In genomic region chr1:151250109-151250508, GRCm38 (mm10) we compare ENCODE assay signal across 25 mouse cellular contexts. TPM values are rescaled to one million over a fixed set of nuclear protein-coding genes. Genes with fewer than 3 reads are reported as not detected.
DNase-seq lines count a peak whose midpoint lies in the region; ATAC-seq and TF ChIP-seq lines count a peak whose summit lies in the region.
"Had no signal": no experiment of that assay in that cellular context is flagged by ENCODE, and none has a peak within 500 bp of the region (broad histone marks: within the 10 kb centered on the region; RNA-seq: fewer than 3 reads in every experiment).

No protein-coding gene starts in this region.

- DNase-seq in heart, adult 2 months, result no peak
- no peak for DNase-seq in lung, adult 2 months
- DNase-seq in lung, postnatal 25 days (ENCODE audit: low spot score), result no peak
- DNase-seq: cerebellum, adult 11 months; right cerebral cortex, postnatal 4 days had no signal

- no peak for TF ChIP-seq CTCF in heart, adult 2 months (IDR thresholded peaks at IDR 0.05)
- TF ChIP-seq CTCF in lung, adult 2 months (IDR thresholded peaks at IDR 0.05; ENCODE audit: insufficient read depth, low read length), result no peak

- no peak overlapping the region for H3K4me3 ChIP-seq in heart, adult 2 months
- H3K4me3 ChIP-seq in heart, embryonic 12.5 days, result no peak overlapping the region
- peak overlapping the region; percentile 39 for H3K4me3 ChIP-seq in lung, adult 2 months (replicated peaks; ENCODE audit: extremely low read depth, low read depth, low read length)
- H3K4me3 ChIP-seq in brown adipose tissue, adult 24 weeks (ENCODE audit: insufficient read depth, low read depth, low read length), result peak overlapping the region; percentile 40; the same call in 1 of the 2 replicates
- no peak overlapping the region for H3K4me3 ChIP-seq in midbrain, embryonic 15.5 days
- H3K4me3 ChIP-seq in forebrain, embryonic 15.5 days, result no peak overlapping the region
- H3K4me3 ChIP-seq: heart, embryonic 15.5 days; hindbrain, embryonic 15.5 days; midbrain, embryonic 10.5 days; neural tube, embryonic 12.5 days had no signal

- no peaks in the 10 kb centered on the region for H3K79me2 ChIP-seq in heart, adult 2 months (replicated peaks; ENCODE audit: control insufficient read depth, insufficient read depth, low read length)

- no peak overlapping the region for H3K4me2 ChIP-seq in heart, embryonic 12.5 days
- no peak overlapping the region for H3K4me2 ChIP-seq in midbrain, embryonic 15.5 days
- H3K4me2 ChIP-seq in forebrain, embryonic 15.5 days (replicated peaks), result no peak overlapping the region

- TF ChIP-seq EP300 in heart, adult 2 months (IDR thresholded peaks at IDR 0.05; ENCODE audit: insufficient read depth, low read depth, low read length), result no peak

- no peak for ATAC-seq in heart, embryonic 12.5 days (ENCODE audit: insufficient number of reproducible peaks, low FRiP score)
- ATAC-seq in midbrain, embryonic 15.5 days (replicated peaks), result no peak
- no peak for ATAC-seq in forebrain, embryonic 15.5 days (replicated peaks)
- ATAC-seq: Patski had no signal

- no peaks in the 10 kb centered on the region for H3K36me3 ChIP-seq in heart, adult 2 months (ENCODE audit: control insufficient read depth, insufficient read depth, low read length)
- no peaks in the 10 kb centered on the region for H3K36me3 ChIP-seq in heart, embryonic 12.5 days
- H3K36me3 ChIP-seq in midbrain, embryonic 15.5 days (replicated peaks), result no peaks in the 10 kb centered on the region
- H3K36me3 ChIP-seq in forebrain, embryonic 15.5 days, result no peaks in the 10 kb centered on the region
- H3K36me3 ChIP-seq: heart, embryonic 15.5 days; hindbrain, embryonic 15.5 days; midbrain, embryonic 10.5 days; neural tube, embryonic 12.5 days had no signal

- H3K9ac ChIP-seq in heart, adult 2 months (ENCODE audit: low read depth, low read length), result no peak overlapping the region
- H3K9ac ChIP-seq in heart, embryonic 12.5 days, result no peak overlapping the region
- H3K9ac ChIP-seq in midbrain, embryonic 15.5 days, result no peak overlapping the region
- no peak overlapping the region for H3K9ac ChIP-seq in forebrain, embryonic 15.5 days (replicated peaks)
- H3K9ac ChIP-seq: heart, embryonic 15.5 days; hindbrain, embryonic 15.5 days; liver, embryonic 14.5 days; neural tube, embryonic 12.5 days had no signal

- H3K27me3 ChIP-seq in heart, adult 2 months (ENCODE audit: control insufficient read depth, insufficient read depth, low read length), result no peaks in the 10 kb centered on the region
- no peaks in the 10 kb centered on the region for H3K27me3 ChIP-seq in heart, embryonic 12.5 days (replicated peaks)
- H3K27me3 ChIP-seq in midbrain, embryonic 15.5 days (replicated peaks), result no peaks in the 10 kb centered on the region
- H3K27me3 ChIP-seq in forebrain, embryonic 15.5 days, result no peaks in the 10 kb centered on the region
- H3K27me3 ChIP-seq: heart, embryonic 15.5 days; hindbrain, embryonic 15.5 days; neural tube, embryonic 12.5 days; Patski had no signal

- TF ChIP-seq POLR2A in heart, adult 2 months (IDR thresholded peaks at IDR 0.05; ENCODE audit: insufficient read depth, low read depth, low read length), result no peak
- TF ChIP-seq POLR2A in lung, adult 2 months (IDR thresholded peaks at IDR 0.05; ENCODE audit: borderline replicate concordance, extremely low read depth, low read depth, low read length), result no peak

- no peaks in the 10 kb centered on the region for H3K9me3 ChIP-seq in heart, embryonic 12.5 days (replicated peaks)
- H3K9me3 ChIP-seq in midbrain, embryonic 15.5 days, result no peaks in the 10 kb centered on the region
- H3K9me3 ChIP-seq in forebrain, embryonic 15.5 days, result no peaks in the 10 kb centered on the region
- H3K9me3 ChIP-seq: heart, embryonic 15.5 days; hindbrain, embryonic 15.5 days; midbrain, embryonic 10.5 days; neural tube, embryonic 12.5 days had no signal

- intact Hi-C loops in heart, adult 2 months (cut with DNase I), result loop anchor here (5.0 kb wide), 1 partner anchor 87 kb away; no protein-coding TSS in a partner anchor

- peak overlapping the region; percentile 2 for H3K27ac ChIP-seq in heart, adult 2 months
- no peak overlapping the region for H3K27ac ChIP-seq in heart, embryonic 12.5 days (ENCODE audit: poor library complexity, severe bottlenecking)
- no peak overlapping the region for H3K27ac ChIP-seq in brown adipose tissue, adult 24 weeks (replicated peaks; ENCODE audit: low read depth, low read length)
- H3K27ac ChIP-seq in midbrain, embryonic 15.5 days, result no peak overlapping the region
- H3K27ac ChIP-seq in forebrain, embryonic 15.5 days (replicated peaks), result no peak overlapping the region
- H3K27ac ChIP-seq: hindbrain, embryonic 15.5 days; kidney, postnatal 0 days; liver, embryonic 14.5 days; neural tube, embryonic 12.5 days had no signal

- WGBS in heart, adult 2 months, result 88% methylated on average over 3 of the region's 3 CpGs
- 84% methylated on average over 3 of the region's 3 CpGs for WGBS in heart, embryonic 12.5 days
- WGBS in lung, adult 2 months, result 89% methylated on average over 3 of the region's 3 CpGs
- WGBS in midbrain, embryonic 15.5 days, result 83% methylated on average over 3 of the region's 3 CpGs
- 89% methylated on average over 3 of the region's 3 CpGs for WGBS in forebrain, embryonic 15.5 days

- H3K4me1 ChIP-seq in heart, adult 2 months (ENCODE audit: control insufficient read depth, insufficient read depth, low read length), result no peaks in the 10 kb centered on the region; the same call in 1 of the 2 replicates
- no peaks in the 10 kb centered on the region; the same call in 1 of the 2 replicates for H3K4me1 ChIP-seq in heart, embryonic 12.5 days (replicated peaks)
- H3K4me1 ChIP-seq in lung, adult 2 months (ENCODE audit: control insufficient read depth, insufficient read depth, low read length), result no peaks in the 10 kb centered on the region
- no peaks in the 10 kb centered on the region for H3K4me1 ChIP-seq in brown adipose tissue, adult 24 weeks (ENCODE audit: control insufficient read depth, insufficient read depth, insufficient read length, low read length)
- H3K4me1 ChIP-seq in midbrain, embryonic 15.5 days, result no peaks in the 10 kb centered on the region
- 0 out of 2 replicates have a peak, but pooled peaks cover 2% of the 10 kb centered on the region for H3K4me1 ChIP-seq in forebrain, embryonic 15.5 days
- H3K4me1 ChIP-seq: hindbrain, embryonic 15.5 days; neural tube, embryonic 12.5 days had no signal

RNA-seq across cellular contexts. Expression of gene Gm47996, which starts 40.2 kb away (rescaled TPM):
- total RNA-seq in heart, adult 2 months (2021), result not detected
- not detected in 2 replicates for polyA plus RNA-seq in heart, adult 2 months (2012; rRNA removed)
- 0.32 TPM in 1 of 2 replicates, not detected in the other for polyA plus RNA-seq in heart, embryonic 12.5 days (2016; fragmentation: Nextera tagmentation; extraction: Ambion mirVana)
- not detected in 2 replicates for polyA plus RNA-seq in lung, adult 2 months (2012; rRNA removed)
- polyA plus RNA-seq in brown adipose tissue, adult 24 weeks (2012; ENCODE audit: insufficient read depth, insufficient read length, missing spikeins), result not detected in 2 replicates
- not detected in 2 replicates for polyA plus RNA-seq in midbrain, embryonic 15.5 days (2015; fragmentation: Nextera tagmentation; extraction: Ambion mirVana)
- polyA plus RNA-seq in forebrain, embryonic 15.5 days (2015; fragmentation: Nextera tagmentation; extraction: Ambion mirVana), result not detected in 2 replicates
- total RNA-seq: adrenal gland, adult 8-10 months; gastrocnemius, postnatal 14 days; heart, adult 18-20 months; heart, postnatal 4 days; layer of hippocampus, adult 8-10 months; left cerebral cortex, postnatal 4 days; monocyte, adult 5-6 weeks had no signal
- polyA plus RNA-seq: forebrain, embryonic 11.5 days; heart, embryonic 15.5 days; hindbrain, embryonic 15.5 days; neural tube, embryonic 12.5 days; Patski had no signal

RNA-seq across cellular contexts. Expression of gene 3110040M04Rik, which starts 46.2 kb away (rescaled TPM):
- total RNA-seq in heart, adult 2 months (2021), result not detected
- not detected in 2 replicates for polyA plus RNA-seq in heart, adult 2 months (2012; rRNA removed)
- 0.36 and 0.55 TPM in 2 replicates for polyA plus RNA-seq in heart, embryonic 12.5 days (2016; fragmentation: Nextera tagmentation; extraction: Ambion mirVana)
- polyA plus RNA-seq in lung, adult 2 months (2012; rRNA removed), result not detected in 2 replicates
- polyA plus RNA-seq in brown adipose tissue, adult 24 weeks (2012; ENCODE audit: insufficient read depth, insufficient read length, missing spikeins), result not detected in 2 replicates
- not detected in 2 replicates for polyA plus RNA-seq in midbrain, embryonic 15.5 days (2015; fragmentation: Nextera tagmentation; extraction: Ambion mirVana)
- polyA plus RNA-seq in forebrain, embryonic 15.5 days (2015; fragmentation: Nextera tagmentation; extraction: Ambion mirVana), result not detected in 2 replicates
- total RNA-seq: adrenal gland, adult 8-10 months; gastrocnemius, postnatal 14 days; heart, adult 18-20 months; heart, postnatal 4 days; layer of hippocampus, adult 8-10 months; left cerebral cortex, postnatal 4 days; monocyte, adult 5-6 weeks had no signal
- polyA plus RNA-seq: brain, embryonic 14.5 days; forebrain, embryonic 11.5 days; heart, embryonic 15.5 days; hindbrain, embryonic 15.5 days; midbrain, embryonic 10.5 days; neural tube, embryonic 12.5 days; Patski had no signal

RNA-seq across cellular contexts. Expression of gene Gm47995, which starts 51.9 kb away (rescaled TPM):
- not detected for total RNA-seq in heart, adult 2 months (2021)
- 0.53 TPM in 1 of 2 replicates, not detected in the other for polyA plus RNA-seq in heart, adult 2 months (2012; rRNA removed)
- 0.45 and 0.49 TPM in 2 replicates for polyA plus RNA-seq in heart, embryonic 12.5 days (2016; fragmentation: Nextera tagmentation; extraction: Ambion mirVana)
- polyA plus RNA-seq in lung, adult 2 months (2012; rRNA removed), result not detected in 2 replicates
- polyA plus RNA-seq in brown adipose tissue, adult 24 weeks (2012; ENCODE audit: insufficient read depth, insufficient read length, missing spikeins), result not detected in 2 replicates
- not detected in 2 replicates for polyA plus RNA-seq in midbrain, embryonic 15.5 days (2015; fragmentation: Nextera tagmentation; extraction: Ambion mirVana)
- polyA plus RNA-seq in forebrain, embryonic 15.5 days (2015; fragmentation: Nextera tagmentation; extraction: Ambion mirVana), result not detected in 2 replicates
- total RNA-seq: adrenal gland, adult 8-10 months; heart, adult 18-20 months; heart, postnatal 4 days; layer of hippocampus, adult 8-10 months; left cerebral cortex, postnatal 4 days; monocyte, adult 5-6 weeks had no signal
- polyA plus RNA-seq: brain, embryonic 14.5 days; forebrain, embryonic 11.5 days; heart, embryonic 15.5 days; hindbrain, embryonic 15.5 days; midbrain, embryonic 10.5 days; Patski had no signal

RNA-seq across cellular contexts. Expression of gene Gm8947, which starts 57.9 kb away (rescaled TPM):
- not detected for total RNA-seq in heart, adult 2 months (2021)
- polyA plus RNA-seq in heart, adult 2 months (2012; rRNA removed), result 0.15 TPM in 1 of 2 replicates, not detected in the other
- polyA plus RNA-seq in heart, embryonic 12.5 days (2016; fragmentation: Nextera tagmentation; extraction: Ambion mirVana), result 0.28 and 0.89 TPM in 2 replicates
- polyA plus RNA-seq in lung, adult 2 months (2012; rRNA removed), result not detected in 2 replicates
- not detected in 2 replicates for polyA plus RNA-seq in brown adipose tissue, adult 24 weeks (2012; ENCODE audit: insufficient read depth, insufficient read length, missing spikeins)
- polyA plus RNA-seq in midbrain, embryonic 15.5 days (2015; fragmentation: Nextera tagmentation; extraction: Ambion mirVana), result not detected in 2 replicates
- polyA plus RNA-seq in forebrain, embryonic 15.5 days (2015; fragmentation: Nextera tagmentation; extraction: Ambion mirVana), result not detected in 2 replicates
- total RNA-seq: adrenal gland, adult 8-10 months; heart, adult 18-20 months; layer of hippocampus, adult 8-10 months; left cerebral cortex, postnatal 4 days; monocyte, adult 5-6 weeks had no signal
- polyA plus RNA-seq: brain, embryonic 14.5 days; heart, embryonic 15.5 days; hindbrain, embryonic 15.5 days; Patski had no signal

Comparison
In these comparisons a context has a peak if more than half of its experiments do, and no peak if none do; other contexts are left out.
1. H3K4me3 ChIP-seq: peak in lung, adult 2 months (single experiment) and brown adipose tissue, adult 24 weeks (single experiment); none in heart, adult 2 months (single experiment), heart, embryonic 12.5 days (single experiment), midbrain, embryonic 15.5 days (single experiment) and forebrain, embryonic 15.5 days (single experiment).